Mouse (Mus musculus) lung, postnatal 4 days (tissue): ENCODE data around the gene Slco3a1.
A peak's percentile ranks its signal among the peaks of the same experiment; 100 is the strongest.

Source experiments
- DNase-seq, 2 experiments: peaks; one replicate each; pipeline ENCODE4 v3.0.0; 2021

Gene Slco3a1

GRCm38 (mm10) chr7:74269283-74270088 lies 285.1 kb downstream of the Slco3a1 start:
- no peak for DNase-seq

- DNase-seq = no peak
These were observed 287.9 kb downstream of the Slco3a1 start for GRCm38 (mm10) chr7:74266511-74267168.

DNA sequence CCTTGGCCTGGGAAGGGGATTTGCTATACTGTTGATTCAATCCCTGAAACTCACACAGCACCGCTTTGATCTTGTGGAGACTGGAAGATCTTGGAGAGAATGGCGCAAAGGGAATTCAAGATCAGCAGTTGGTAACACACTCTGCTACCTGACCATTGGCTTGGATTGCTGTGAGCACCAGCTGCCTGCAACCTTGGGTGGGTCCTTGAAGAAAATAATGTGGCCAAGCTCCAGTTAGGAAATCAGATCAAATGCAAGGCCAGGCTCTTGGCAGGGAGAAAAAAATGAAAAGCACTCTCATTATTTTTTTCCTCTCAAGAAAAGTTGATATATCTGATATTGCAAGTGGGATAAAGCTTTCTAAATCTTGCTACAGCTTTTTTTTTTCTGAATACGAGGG lies 298.3 kb downstream of the Slco3a1 start:
- no peak for DNase-seq

DNA sequence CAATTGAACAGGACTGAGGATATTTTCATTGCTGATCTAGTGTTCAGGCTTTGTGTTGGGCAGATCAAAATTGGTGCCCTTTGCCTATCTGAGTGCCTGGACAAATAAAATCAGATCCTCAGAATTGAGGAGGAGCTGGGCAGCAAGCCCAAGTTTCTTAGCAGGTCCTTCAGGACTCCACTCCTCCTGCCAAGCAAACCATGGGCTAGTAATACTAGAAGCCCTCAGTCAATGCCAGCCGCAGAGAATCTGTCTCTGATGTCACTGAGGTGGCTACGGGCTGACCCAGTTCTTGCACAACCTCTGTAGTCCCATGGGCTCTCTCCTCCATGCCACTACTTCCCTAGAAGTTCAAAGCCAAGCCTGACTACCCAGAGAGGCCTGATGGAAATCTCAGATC lies 302.5 kb downstream of the Slco3a1 start:
- peak in 1 of 2 experiments; percentile 20 for DNase-seq

GRCm38 (mm10) chr7:74241236-74241635 lies 313.3 kb downstream of the Slco3a1 start:
- DNase-seq = no peak

DNA sequence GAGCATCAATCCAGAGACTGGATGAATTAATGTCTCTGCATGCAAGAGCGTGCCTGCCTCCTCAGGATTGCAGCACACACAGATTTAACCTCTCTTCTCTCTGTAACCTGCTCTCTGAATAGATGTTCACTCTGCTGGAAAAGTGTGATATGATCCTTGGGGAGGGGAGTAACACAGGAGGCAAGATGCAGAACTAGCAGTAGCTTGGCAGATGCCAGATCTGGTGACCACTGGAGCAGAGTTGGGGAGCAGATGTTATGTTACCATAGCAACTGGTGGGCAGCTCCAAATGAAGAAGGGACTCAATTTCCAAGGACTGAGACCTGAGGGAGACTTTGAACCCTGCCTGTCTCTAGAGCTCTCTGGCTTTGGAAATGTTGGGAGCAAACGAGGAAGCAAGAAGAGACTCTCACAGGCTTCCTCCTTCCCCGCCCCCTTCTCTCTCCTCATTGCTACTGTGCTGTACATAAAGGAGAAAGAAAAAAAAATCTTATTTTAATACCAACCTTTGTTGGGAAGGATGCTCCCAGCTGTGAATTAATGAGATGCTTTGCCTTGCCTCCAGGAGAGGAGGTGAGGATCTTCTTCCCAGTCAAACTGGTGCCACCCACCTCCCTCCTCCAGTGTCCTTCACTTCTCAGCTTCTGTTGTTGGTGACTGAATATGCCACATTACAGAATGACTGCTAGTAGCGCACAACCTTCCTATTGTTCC lies 314.0 kb downstream of the Slco3a1 start:
- DNase-seq = no peak
